Mouse (Mus musculus) kidney, postnatal 10 days (tissue): Measurements from ENCODE around the gene Cbfa2t3.

ENCODE experiments used
- DNase-seq: peaks from one replicate; pipeline ENCODE4 v3.0.0; 2021; ENCODE audit warnings: mixed read lengths

Gene Cbfa2t3

GRCm38 (mm10) chr8:122600666-122601065 lies 98.2 kb downstream of the Cbfa2t3 start:
- DNase-seq, result no peak

GRCm38 (mm10) chr8:122596031-122596430 lies 102.9 kb downstream of the Cbfa2t3 start:
- no peak for DNase-seq

- no peak for DNase-seq
Observed at GRCm38 (mm10) chr8:122593783-122594507, 105.0 kb downstream of the Cbfa2t3 start.

GRCm38 (mm10) chr8:122593240-122593639 lies 105.7 kb downstream of the Cbfa2t3 start:
- no peak for DNase-seq

GRCm38 (mm10) chr8:122586749-122587148 lies 112.2 kb downstream of the Cbfa2t3 start:
- DNase-seq, result no peak

- DNase-seq, result no peak
Observed at GRCm38 (mm10) chr8:122586171-122586570, 112.7 kb downstream of the Cbfa2t3 start.

GRCm38 (mm10) chr8:122585411-122585891 lies 113.5 kb downstream of the Cbfa2t3 start:
- DNase-seq, result no peak

GRCm38 (mm10) chr8:122584981-122585380 lies 113.9 kb downstream of the Cbfa2t3 start:
- no peak for DNase-seq

- no peak for DNase-seq
Observed at GRCm38 (mm10) chr8:122580926-122581325, 118.0 kb downstream of the Cbfa2t3 start.

GRCm38 (mm10) chr8:122579196-122579595 lies 119.7 kb downstream of the Cbfa2t3 start:
- DNase-seq, result peak; percentile 41

GRCm38 (mm10) chr8:122577116-122577515 lies 121.8 kb downstream of the Cbfa2t3 start:
- no peak for DNase-seq

GRCm38 (mm10) chr8:122576648-122577022 lies 122.3 kb downstream of the Cbfa2t3 start, which contains the start of gene Aprt:
Gene Aprt (minus strand): TSS chr8:122576909.
- DNase-seq, result peak; percentile 96

GRCm38 (mm10) chr8:122575735-122576647 lies 122.9 kb downstream of the Cbfa2t3 start:
- no peak for DNase-seq

- no peak for DNase-seq
Observed at GRCm38 (mm10) chr8:122575286-122575685, 123.6 kb downstream of the Cbfa2t3 start.
